8 mouse cellular contexts compared by ENCODE assay signal in the genomic region with DNA sequence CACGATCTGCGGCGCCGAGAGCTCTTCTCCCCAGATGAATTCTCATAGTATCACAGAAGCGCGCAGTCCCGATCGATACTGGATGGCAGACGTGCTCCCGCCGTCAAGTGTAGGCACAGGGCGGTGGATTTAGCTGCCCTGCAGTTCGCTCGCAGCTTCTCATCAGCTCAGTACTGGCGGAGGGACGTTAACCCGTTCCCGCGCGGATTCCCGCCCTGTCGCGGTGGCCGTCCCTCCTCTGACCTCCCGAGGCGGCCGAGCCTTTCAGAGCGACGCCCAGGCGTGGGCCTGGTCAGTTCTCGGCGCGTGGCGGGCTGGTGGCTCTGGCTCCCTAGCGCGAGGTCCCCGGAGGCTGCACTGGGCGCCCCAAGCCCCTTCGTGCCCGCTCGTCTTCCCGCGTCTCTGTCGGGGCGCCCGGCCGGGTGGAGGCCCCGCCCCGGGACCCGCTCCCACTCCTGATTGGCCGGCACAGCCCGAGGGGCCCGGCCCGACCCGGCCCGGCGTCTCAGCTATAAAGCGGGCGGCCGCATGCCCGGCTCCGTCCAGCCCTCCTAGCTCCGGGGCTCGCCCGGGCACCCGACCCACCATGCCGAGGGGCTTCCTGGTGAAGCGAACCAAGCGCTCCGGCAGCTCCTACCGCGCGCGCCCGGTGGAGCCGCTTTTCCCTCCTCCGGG. TPM values are rescaled to one million over a fixed set of nuclear protein-coding genes. Genes with fewer than 3 reads are reported as not detected.
DNase-seq lines count a peak whose midpoint lies in the region; ATAC-seq and TF ChIP-seq lines count a peak whose summit lies in the region.

A gene (plus strand): TSS at position 541 of the 675 bp plus-strand sequence.

- peak within 1 kb of the TSS; percentile 89 for H3K4me2 ChIP-seq in kidney, embryonic 14.5 days (replicated peaks; ENCODE audit: low read depth, low read length)
- H3K4me2 ChIP-seq in forebrain, embryonic 16.5 days (ENCODE audit: low read length) = peak within 1 kb of the TSS; percentile 93
- peak within 1 kb of the TSS; percentile 66 for H3K4me2 ChIP-seq in limb, embryonic 14.5 days (replicated peaks; ENCODE audit: low read depth, low read length, severe bottlenecking)

- peaks cover 16% of the 10 kb centered on the region; the same call in 1 of the 2 replicates for H3K4me1 ChIP-seq in kidney, embryonic 14.5 days (ENCODE audit: control insufficient read depth, insufficient read depth, low read length)
- H3K4me1 ChIP-seq in forebrain, embryonic 16.5 days (replicated peaks; ENCODE audit: control insufficient read depth, insufficient read depth, low read length) = peaks cover 24% of the 10 kb centered on the region
- H3K4me1 ChIP-seq in limb, embryonic 14.5 days (ENCODE audit: control insufficient read depth, insufficient read depth, low read length) = peaks cover 14% of the 10 kb centered on the region

- no peak within 1 kb of the TSS for H3K27ac ChIP-seq in kidney, embryonic 14.5 days (ENCODE audit: low read depth, low read length)
- no peak within 1 kb of the TSS for H3K27ac ChIP-seq in forebrain, embryonic 16.5 days (ENCODE audit: low read length)
- H3K27ac ChIP-seq in limb, embryonic 14.5 days (replicated peaks; ENCODE audit: low read depth, low read length) = no peak within 1 kb of the TSS

- WGBS in kidney, embryonic 14.5 days = under 1% methylated on average over 75 of the region's 77 CpGs
- WGBS in forebrain, embryonic 16.5 days = under 1% methylated on average over 71 of the region's 77 CpGs
- under 1% methylated on average over 39 of the region's 77 CpGs for WGBS in limb, embryonic 14.5 days

- TF ChIP-seq POLR2A in limb, embryonic 14.5 days (IDR thresholded peaks at IDR 0.05; ENCODE audit: borderline replicate concordance, extremely low read depth, insufficient read depth, insufficient read length) = no peak

- peak; percentile 76 for ATAC-seq in kidney, embryonic 14.5 days (ENCODE audit: low FRiP score, low TSS enrichment)
- peak; percentile 81 for ATAC-seq in forebrain, embryonic 16.5 days
- ATAC-seq in limb, embryonic 14.5 days (ENCODE audit: low FRiP score, low read depth) = no peak
- no peak for ATAC-seq in CD4-positive, CD25-positive, alpha-beta regulatory T cell, adult 4 months

- H3K27me3 ChIP-seq in kidney, embryonic 14.5 days (ENCODE audit: control insufficient read depth, insufficient read depth, low read length) = peaks cover 40% of the 10 kb centered on the region
- peaks cover 47% of the 10 kb centered on the region for H3K27me3 ChIP-seq in forebrain, embryonic 16.5 days (replicated peaks; ENCODE audit: control insufficient read depth, insufficient read depth, low read length)
- H3K27me3 ChIP-seq in limb, embryonic 14.5 days (ENCODE audit: control insufficient read depth, insufficient read depth, low read length) = peaks cover 47% of the 10 kb centered on the region

- H3K9ac ChIP-seq in kidney, embryonic 14.5 days (ENCODE audit: low read depth, low read length) = no peak within 1 kb of the TSS
- H3K9ac ChIP-seq in forebrain, embryonic 16.5 days (replicated peaks; ENCODE audit: low read depth, low read length) = peak within 1 kb of the TSS; percentile 52
- no peak within 1 kb of the TSS for H3K9ac ChIP-seq in limb, embryonic 14.5 days (ENCODE audit: low read depth, low read length, severe bottlenecking)

- H3K4me3 ChIP-seq in kidney, embryonic 14.5 days (ENCODE audit: low read length) = peak within 1 kb of the TSS; percentile 41
- H3K4me3 ChIP-seq in forebrain, embryonic 16.5 days (replicated peaks; ENCODE audit: low read length) = peak within 1 kb of the TSS; percentile 57
- H3K4me3 ChIP-seq in limb, embryonic 14.5 days (replicated peaks; ENCODE audit: low read length) = peak within 1 kb of the TSS; percentile 40

- H3K9me3 ChIP-seq in kidney, embryonic 14.5 days (ENCODE audit: control insufficient read depth, low read length) = no peaks in the 10 kb centered on the region
- no peaks in the 10 kb centered on the region for H3K9me3 ChIP-seq in forebrain, embryonic 16.5 days (ENCODE audit: control insufficient read depth, low read length)
- no peaks in the 10 kb centered on the region for H3K9me3 ChIP-seq in limb, embryonic 14.5 days (ENCODE audit: control insufficient read depth, low read length)

- no peaks in the 10 kb centered on the region for H3K36me3 ChIP-seq in kidney, embryonic 14.5 days (ENCODE audit: control insufficient read depth, insufficient read depth, low read length)
- H3K36me3 ChIP-seq in forebrain, embryonic 16.5 days (ENCODE audit: control insufficient read depth, insufficient read depth) = no peaks in the 10 kb centered on the region
- no peaks in the 10 kb centered on the region; the same call in 1 of the 2 replicates for H3K36me3 ChIP-seq in limb, embryonic 14.5 days (ENCODE audit: control insufficient read depth, insufficient read depth, low read length)

- no peak for DNase-seq in kidney, adult 18-20 months
- peak; percentile 11 for DNase-seq in 3134 (ENCODE audit: extremely low read depth, insufficient read length, low spot score)
- peak; percentile 56 for DNase-seq in adrenal gland, postnatal 10 days
- no peak for DNase-seq in limb, embryonic 14.5 days (ENCODE audit: low spot score)
- DNase-seq in right cerebral cortex, postnatal 4 days = peak; percentile 41

RNA-seq across cellular contexts. Expression of the gene that starts here (rescaled TPM):
- 0.08 and 0.09 TPM in 2 replicates for polyA plus RNA-seq in kidney, embryonic 14.5 days (2014; fragmentation: Nextera tagmentation; extraction: Ambion mirVana)
- total RNA-seq in adrenal gland, postnatal 10 days (2021) = 1 to 10 TPM; 1.4 to 2.0 TPM
- polyA plus RNA-seq in forebrain, embryonic 16.5 days (2015; fragmentation: Nextera tagmentation; extraction: Ambion mirVana) = 1.6 and 1.7 TPM in 2 replicates
- not detected in 2 replicates for polyA plus RNA-seq in limb, embryonic 14.5 days (2012; rRNA removed)
- polyA plus RNA-seq in limb, embryonic 14.5 days (2014; fragmentation: Nextera tagmentation; extraction: Ambion mirVana) = 0.07 and 0.26 TPM in 2 replicates
- under 1 TPM in 1 of 2 experiments, not detected in 1; 0.20 TPM for polyA plus RNA-seq in CD4-positive, CD25-positive, alpha-beta regulatory T cell, adult 4 months (2017; shearing (Covaris generic))

Comparison
In these comparisons a context has a peak if more than half of its experiments do, and no peak if none do; other contexts are left out.
1. Peak in ATAC-seq, H3K4me3 ChIP-seq and H3K4me2 ChIP-seq in kidney, embryonic 14.5 days; RNA of the gene not detected or under 1 TPM.
2. DNase-seq: peak in 3134 (single experiment), adrenal gland, postnatal 10 days (single experiment) and right cerebral cortex, postnatal 4 days (single experiment); none in kidney, adult 18-20 months (single experiment) and limb, embryonic 14.5 days (single experiment).
3. Peak in every context shown above with its lines, with median percentiles within 50 percentile points of each other: H3K4me2 ChIP-seq and H3K4me3 ChIP-seq.